In genomic region chr10:44490899-44491422, GRCm38 (mm10) we compare ENCODE assay signal across 23 mouse cellular contexts.
"Had no signal": no experiment of that assay in that cellular context is flagged by ENCODE, and none has a peak within 500 bp of the region (broad histone marks: within the 10 kb centered on the region; RNA-seq: fewer than 3 reads in every experiment).

No protein-coding gene starts in this region.

- H3K27me3 ChIP-seq: liver, embryonic 15.5 days; lung, embryonic 15.5 days; midbrain, embryonic 12.5 days; neural tube, embryonic 13.5 days; neural tube, embryonic 15.5 days had no signal

- H3K27ac ChIP-seq: liver, embryonic 15.5 days; lung, embryonic 15.5 days; macrophage; midbrain, embryonic 10.5 days; midbrain, embryonic 12.5 days; neural tube, embryonic 13.5 days; neural tube, embryonic 15.5 days had no signal

- H3K4me2 ChIP-seq: liver, embryonic 15.5 days; lung, embryonic 15.5 days; midbrain, embryonic 12.5 days; neural tube, embryonic 13.5 days; neural tube, embryonic 15.5 days had no signal

- ATAC-seq: liver, postnatal 0 days; lung, postnatal 0 days; midbrain, embryonic 16.5 days had no signal

- H3K4me1 ChIP-seq: liver, embryonic 15.5 days; megakaryocyte, embryonic 14.5 days; neural tube, embryonic 15.5 days had no signal

- H3K9ac ChIP-seq: liver, embryonic 15.5 days; liver, postnatal 0 days; lung, embryonic 15.5 days; midbrain, embryonic 12.5 days; neural tube, embryonic 13.5 days; neural tube, embryonic 15.5 days had no signal

- H3K36me3 ChIP-seq: liver, embryonic 15.5 days; lung, embryonic 15.5 days; midbrain, embryonic 10.5 days; midbrain, embryonic 12.5 days; neural tube, embryonic 13.5 days; neural tube, embryonic 15.5 days had no signal

- DNase-seq: liver, postnatal 0 days; lung, adult 2 months; lung, postnatal 14 days; lung, postnatal 36 days; midbrain, embryonic 14.5 days; right cerebral cortex, adult 18-20 months; right cerebral cortex, postnatal 25 days; right cerebral cortex, postnatal 4 days; spleen, adult 18-20 months; thymus, adult 18-20 months; thymus, postnatal 14 days; thymus, postnatal 36 days had no signal

- H3K4me3 ChIP-seq: liver, embryonic 15.5 days; lung, embryonic 15.5 days; megakaryocyte, embryonic 14.5 days; midbrain, embryonic 10.5 days; midbrain, embryonic 12.5 days; myocyte; neural tube, embryonic 13.5 days; neural tube, embryonic 15.5 days had no signal

- H3K9me3 ChIP-seq: liver, embryonic 15.5 days; lung, embryonic 15.5 days; megakaryocyte, embryonic 14.5 days; midbrain, embryonic 10.5 days; midbrain, embryonic 12.5 days; neural tube, embryonic 13.5 days; neural tube, embryonic 15.5 days had no signal
